8 mouse cellular contexts compared by ENCODE assay signal in genomic region chr5:3543629-3544479, GRCm38 (mm10). TPM values are rescaled to one million over a fixed set of nuclear protein-coding genes. Genes with fewer than 3 reads are reported as not detected.
DNase-seq lines count a peak whose midpoint lies in the region; ATAC-seq and TF ChIP-seq lines count a peak whose summit lies in the region.

Gene Fam133b, plus strand, starts transcription at chr5:3543833.

- peak within 1 kb of the TSS; percentile 93 for H3K9ac ChIP-seq in forebrain, embryonic 11.5 days (ENCODE audit: low read length)
- peak within 1 kb of the TSS; percentile 90 for H3K9ac ChIP-seq in heart, postnatal 0 days (replicated peaks; ENCODE audit: low read depth, low read length)
- H3K9ac ChIP-seq in liver, embryonic 16.5 days (ENCODE audit: low read depth, low read length) = peak within 1 kb of the TSS; percentile 95
- peak within 1 kb of the TSS; percentile 91 for H3K9ac ChIP-seq in neural tube, embryonic 13.5 days

- no peaks in the 10 kb centered on the region for H3K36me3 ChIP-seq in forebrain, embryonic 11.5 days (ENCODE audit: control insufficient read depth, insufficient read depth, low read length)
- H3K36me3 ChIP-seq in heart, postnatal 0 days (replicated peaks; ENCODE audit: control insufficient read depth, insufficient read depth, low read length) = 0 out of 2 replicates have a peak, but pooled peaks cover 4% of the 10 kb centered on the region
- no peaks in the 10 kb centered on the region for H3K36me3 ChIP-seq in liver, embryonic 16.5 days (ENCODE audit: control insufficient read depth, insufficient read depth)
- H3K36me3 ChIP-seq in neural tube, embryonic 13.5 days = peaks cover 6% of the 10 kb centered on the region; the same call in 1 of the 2 replicates
- H3K36me3 ChIP-seq in testis, adult 2 months (ENCODE audit: control insufficient read depth, insufficient read depth, low read length) = no peaks in the 10 kb centered on the region

- peak; percentile 96 for ATAC-seq in forebrain, embryonic 11.5 days (replicated peaks; ENCODE audit: low FRiP score)
- peak; percentile 96 for ATAC-seq in heart, postnatal 0 days (ENCODE audit: insufficient read depth, low read depth)
- ATAC-seq in liver, embryonic 16.5 days (ENCODE audit: low read depth) = peak; percentile 96
- peak; percentile 97 for ATAC-seq in neural tube, embryonic 13.5 days (ENCODE audit: low read depth)

- peak; percentile 93 for TF ChIP-seq CTCF in heart, postnatal 0 days (IDR thresholded peaks at IDR 0.05; ENCODE audit: low read depth)
- peak; percentile 95 for TF ChIP-seq CTCF in testis, adult 2 months (IDR thresholded peaks at IDR 0.05; ENCODE audit: control insufficient read depth, insufficient read depth, insufficient replicate concordance, low read depth, low read length)

- peak within 1 kb of the TSS; percentile 89 for H3K4me3 ChIP-seq in forebrain, embryonic 11.5 days (ENCODE audit: low read depth, low read length)
- peak within 1 kb of the TSS; percentile 89 for H3K4me3 ChIP-seq in heart, postnatal 0 days (ENCODE audit: low read depth, low read length)
- H3K4me3 ChIP-seq in liver, embryonic 16.5 days (ENCODE audit: low read depth, low read length) = peak within 1 kb of the TSS; percentile 95
- peak within 1 kb of the TSS; percentile 91 for H3K4me3 ChIP-seq in neural tube, embryonic 13.5 days
- peak within 1 kb of the TSS; percentile 96 for H3K4me3 ChIP-seq in testis, adult 2 months (ENCODE audit: control insufficient read depth, low read depth, low read length)

- DNase-seq in CD8-positive naive resting alpha-beta T cell, adult 2 months (ENCODE audit: low read depth in 2 of 2, low spot score in 2 of 2) = peak; percentile 96
- peak; percentile 87 for DNase-seq in c-Kit-positive CD71-negative TER-119-negative erythroid progenitor cells, embryonic 14.5 days (ENCODE audit: low read depth)
- DNase-seq in forebrain, embryonic 11.5 days (ENCODE audit: low spot score) = peak; percentile 98
- peak; percentile 90 for DNase-seq in heart, postnatal 0 days (ENCODE audit: low spot score)
- peak; percentile 99 for DNase-seq in kidney, postnatal 4 days

- H3K27me3 ChIP-seq in forebrain, embryonic 11.5 days (ENCODE audit: control insufficient read depth, insufficient read depth, low read length) = no peaks in the 10 kb centered on the region
- no peaks in the 10 kb centered on the region for H3K27me3 ChIP-seq in heart, postnatal 0 days (ENCODE audit: control insufficient read depth, insufficient read depth, low read length)
- H3K27me3 ChIP-seq in liver, embryonic 16.5 days (ENCODE audit: control insufficient read depth, insufficient read depth, low read depth, low read length) = no peaks in the 10 kb centered on the region
- no peaks in the 10 kb centered on the region for H3K27me3 ChIP-seq in neural tube, embryonic 13.5 days
- H3K27me3 ChIP-seq in testis, adult 2 months (ENCODE audit: control insufficient read depth, insufficient read depth, low read length) = no peaks in the 10 kb centered on the region

- no peaks in the 10 kb centered on the region for H3K4me1 ChIP-seq in forebrain, embryonic 11.5 days (replicated peaks; ENCODE audit: control insufficient read depth, insufficient read depth, low read length)
- H3K4me1 ChIP-seq in heart, postnatal 0 days (ENCODE audit: control insufficient read depth, insufficient read depth) = peaks cover 9% of the 10 kb centered on the region
- H3K4me1 ChIP-seq in liver, embryonic 16.5 days (ENCODE audit: control insufficient read depth, low read depth, low read length) = peaks cover 17% of the 10 kb centered on the region
- H3K4me1 ChIP-seq in neural tube, embryonic 13.5 days (replicated peaks) = peaks cover 22% of the 10 kb centered on the region
- 0 out of 2 replicates have a peak, but pooled peaks cover 2% of the 10 kb centered on the region for H3K4me1 ChIP-seq in testis, adult 2 months (ENCODE audit: control insufficient read depth, insufficient read depth, low read length)

- TF ChIP-seq POLR2A in testis, adult 2 months (IDR thresholded peaks at IDR 0.05; ENCODE audit: control insufficient read depth, low read depth, low read length) = peak; percentile 87; the same call in 1 of the 2 replicates

- H3K4me2 ChIP-seq in forebrain, embryonic 11.5 days (ENCODE audit: low read depth, low read length, severe bottlenecking) = peak within 1 kb of the TSS; percentile 77
- peak within 1 kb of the TSS; percentile 85 for H3K4me2 ChIP-seq in heart, postnatal 0 days (ENCODE audit: low read depth, low read length)
- H3K4me2 ChIP-seq in liver, embryonic 16.5 days (ENCODE audit: low read depth, low read length) = peak within 1 kb of the TSS; percentile 69
- peak within 1 kb of the TSS; percentile 79 for H3K4me2 ChIP-seq in neural tube, embryonic 13.5 days

- under 1% methylated on average over 80 of the region's 80 CpGs for WGBS in forebrain, embryonic 11.5 days
- WGBS in heart, postnatal 0 days = under 1% methylated on average over 65 of the region's 80 CpGs
- WGBS in liver, embryonic 16.5 days (ENCODE audit: insufficient replicate concordance) = under 1% methylated on average over 73 of the region's 80 CpGs
- under 1% methylated on average over 78 of the region's 80 CpGs for WGBS in neural tube, embryonic 13.5 days

- H3K9me3 ChIP-seq in forebrain, embryonic 11.5 days (ENCODE audit: control insufficient read depth, low read length) = no peaks in the 10 kb centered on the region
- H3K9me3 ChIP-seq in heart, postnatal 0 days (replicated peaks; ENCODE audit: control insufficient read depth, low read length) = no peaks in the 10 kb centered on the region
- H3K9me3 ChIP-seq in liver, embryonic 16.5 days (replicated peaks; ENCODE audit: control insufficient read depth, low read length) = no peaks in the 10 kb centered on the region
- no peaks in the 10 kb centered on the region for H3K9me3 ChIP-seq in neural tube, embryonic 13.5 days

- peak within 1 kb of the TSS; percentile 80 for H3K27ac ChIP-seq in forebrain, embryonic 11.5 days (ENCODE audit: low read depth, low read length)
- peak within 1 kb of the TSS; percentile 84 for H3K27ac ChIP-seq in heart, postnatal 0 days (ENCODE audit: low read depth)
- H3K27ac ChIP-seq in liver, embryonic 16.5 days (ENCODE audit: low read length) = peak within 1 kb of the TSS; percentile 80
- H3K27ac ChIP-seq in neural tube, embryonic 13.5 days (replicated peaks) = peak within 1 kb of the TSS; percentile 95
- peak within 1 kb of the TSS; percentile 92 for H3K27ac ChIP-seq in testis, adult 2 months (ENCODE audit: control insufficient read depth, insufficient read depth, low read depth, low read length)

- TF ChIP-seq EP300 in heart, postnatal 0 days (IDR thresholded peaks at IDR 0.05; ENCODE audit: low read depth) = no peak

RNA-seq across cellular contexts. Expression of gene Fam133b, which starts in this region (rescaled TPM):
- polyA plus RNA-seq in forebrain, embryonic 11.5 days (2014; fragmentation: Nextera tagmentation; extraction: Ambion mirVana) = 37.9 and 43.7 TPM in 2 replicates
- total RNA-seq in heart, postnatal 0 days (2014; rRNA removed; ENCODE audit: low replicate concordance) = 11.4 and 15.5 TPM in 2 replicates
- polyA plus RNA-seq in heart, postnatal 0 days (2015; fragmentation: Nextera tagmentation; extraction: Ambion mirVana) = 12.9 and 15.0 TPM in 2 replicates
- polyA plus RNA-seq in liver, embryonic 16.5 days (2015; fragmentation: Nextera tagmentation; extraction: Ambion mirVana) = 8.6 and 9.1 TPM in 2 replicates
- 24.3 and 25.3 TPM in 2 replicates for polyA plus RNA-seq in neural tube, embryonic 13.5 days (2015; fragmentation: Nextera tagmentation; extraction: Ambion mirVana)
- 9.9 and 10.1 TPM in 2 replicates for polyA plus RNA-seq in testis, adult 2 months (2012; rRNA removed)

Comparison
In these comparisons a context has a peak if more than half of its experiments do, and no peak if none do; other contexts are left out.
1. Peak in every context shown above with its lines: DNase-seq, ATAC-seq, H3K4me3 ChIP-seq and H3K27ac ChIP-seq.